Mouse (Mus musculus): ENCODE results near the gene Rhno1. TPM values are rescaled to one million over a fixed set of nuclear protein-coding genes. Genes with fewer than 3 reads are reported as not detected.

Rhno1 gene
- total RNA-seq, 2 experiments from 2014 or later = 13.9 to 15.3 TPM

Other genes with a start within 250 kb of the Rhno1 start
- 10 to 100 TPM; 43.7 to 57.9 TPM for gene Tspan9, start 219.3 kb downstream of the Rhno1 start, total RNA-seq (2021)
- gene Tead4, start 62.1 kb downstream of the Rhno1 start, total RNA-seq (2021) = 1 to 10 TPM; 2.6 to 3.8 TPM
- gene Tulp3, start 7.1 kb downstream of the Rhno1 start, total RNA-seq (2021) = 10 to 100 TPM; 22.0 to 36.4 TPM
- gene Foxm1, start 56 bp upstream of the Rhno1 start, total RNA-seq (2021) = 1 to 10 TPM; 1.8 to 1.9 TPM
- gene Tex52, start 12.5 kb upstream of the Rhno1 start, total RNA-seq (2021) = not detected
- gene Gm44596, start 12.6 kb upstream of the Rhno1 start, total RNA-seq (2021) = not detected
- 1 to 10 TPM; 2.0 to 2.7 TPM for gene Nrip2, start 36.4 kb upstream of the Rhno1 start, total RNA-seq (2021)
- 10 to 100 TPM; 16.4 to 27.2 TPM for gene Itfg2, start 62.0 kb upstream of the Rhno1 start, total RNA-seq (2021)
- gene Fkbp4, start 75.8 kb upstream of the Rhno1 start, total RNA-seq (2021) = 100 to 1,000 TPM; 297 to 351 TPM
- gene Pzp, start 163.8 kb upstream of the Rhno1 start, total RNA-seq (2021) = under 1 TPM in 1 of 2 experiments, not detected in 1; 0.80 TPM
- not detected for gene A2ml1, start 218.7 kb upstream of the Rhno1 start, total RNA-seq (2021)

Data from adrenal gland, adult 18-20 months (tissue).